Mouse (Mus musculus): ENCODE measurements around the gene Eid1.
A peak's percentile ranks its signal among the peaks of the same experiment; 100 is the strongest.

Eid1 gene

GRCm38 (mm10) chr2:125670846-125671245, 2.0 kb upstream of the Eid1 start:
- no peak for DNase-seq

- peak; percentile 22 for DNase-seq
Measured at GRCm38 (mm10) chr2:125672568-125672956, 333 bp upstream of the Eid1 start.

- no peak for DNase-seq
Measured at GRCm38 (mm10) chr2:125681811-125682210, 8.9 kb downstream of the Eid1 start.

GRCm38 (mm10) chr2:125683895-125684294, 11.0 kb downstream of the Eid1 start:
- no peak for DNase-seq

GRCm38 (mm10) chr2:125684559-125685440, 11.9 kb downstream of the Eid1 start:
- no peak for DNase-seq

- DNase-seq, result no peak
Measured at GRCm38 (mm10) chr2:125685441-125686150, 12.7 kb downstream of the Eid1 start.

- no peak for DNase-seq
Measured at GRCm38 (mm10) chr2:125692010-125692409, 19.1 kb downstream of the Eid1 start.

- no peak for DNase-seq
Measured at GRCm38 (mm10) chr2:125694798-125695197, 21.9 kb downstream of the Eid1 start.

GRCm38 (mm10) chr2:125696219-125696618, 23.3 kb downstream of the Eid1 start:
- peak; percentile 62 for DNase-seq

GRCm38 (mm10) chr2:125701606-125702005, 28.7 kb downstream of the Eid1 start:
- DNase-seq, result no peak

GRCm38 (mm10) chr2:125702851-125703250, 30.0 kb downstream of the Eid1 start:
- no peak for DNase-seq

GRCm38 (mm10) chr2:125704907-125705631, 32.2 kb downstream of the Eid1 start:
- no peak for DNase-seq

- no peak for DNase-seq
Measured at GRCm38 (mm10) chr2:125706510-125706921, 33.6 kb downstream of the Eid1 start.

GRCm38 (mm10) chr2:125716599-125716998, 43.7 kb downstream of the Eid1 start:
- DNase-seq, result no peak

GRCm38 (mm10) chr2:125723086-125723407, 50.2 kb downstream of the Eid1 start:
- DNase-seq, result no peak

- DNase-seq, result peak; percentile 61
Measured at GRCm38 (mm10) chr2:125723408-125724085, 50.7 kb downstream of the Eid1 start.

GRCm38 (mm10) chr2:125724086-125724430, 51.2 kb downstream of the Eid1 start, which contains the start of gene Shc4:
Shc4 (minus strand) TSS chr2:125724148.
- DNase-seq, result no peak

Measured in lung, postnatal 14 days (tissue).